Mouse (Mus musculus): ENCODE measurements at regions not wholly inside any gene's neighbourhood (a gene's known extent, or its start where the extent isn't known, plus 50 kb on each side); places are given as distances from the start of the nearest gene placed in this dataset.

GRCm38 (mm10) chr3:33363521-33363920 lies 220.5 kb upstream of the Pex5l start:
- no peak for TF ChIP-seq CTCF (IDR thresholded peaks at IDR 0.05; ENCODE audit: extremely low read depth, insufficient read depth, low read length)
- no peak for TF ChIP-seq POLR2A (IDR thresholded peaks at IDR 0.05; ENCODE audit: extremely low read depth, insufficient read depth, low read length)
